Mouse (Mus musculus) cerebellum, postnatal 36 days (tissue): ENCODE measurements around the gene Gab1.

Experiments
- DNase-seq, 2 experiments: peaks; one replicate each; pipeline ENCODE4 v3.0.0; 2021 to 2022; ENCODE audit warnings: mixed read lengths in 2 of 2

Gene Gab1

GRCm38 (mm10) chr8:80739155-80739924 is 141.0 kb downstream of the Gab1 start, which contains the start of gene Smarca5:
Gene Smarca5 (minus strand): TSS chr8:80739497.
- DNase-seq = peak; percentile 94 to 96

- peak; percentile 44 to 53 for DNase-seq
Measured at GRCm38 (mm10) chr8:80738388-80739154, 141.7 kb downstream of the Gab1 start.

GRCm38 (mm10) chr8:80738046-80738387 is 142.3 kb downstream of the Gab1 start:
- DNase-seq = no peak

- DNase-seq = no peak
Measured at GRCm38 (mm10) chr8:80732326-80732725, 148.0 kb downstream of the Gab1 start.

- no peak for DNase-seq
Measured at GRCm38 (mm10) chr8:80714461-80714860, 165.9 kb downstream of the Gab1 start.
